Mouse (Mus musculus): ENCODE measurements around the gene Igfbp7. TPM values are rescaled to one million over a fixed set of nuclear protein-coding genes. Genes with fewer than 3 reads are reported as not detected.

Gene Igfbp7
- 102 TPM for polyA plus RNA-seq (2014; fragmentation: Illumina TruSeq; extraction: RNeasy Lipid Tissue Mini Kit (QIAGEN cat#74804); ENCODE audit: low replicate concordance)

DNA sequence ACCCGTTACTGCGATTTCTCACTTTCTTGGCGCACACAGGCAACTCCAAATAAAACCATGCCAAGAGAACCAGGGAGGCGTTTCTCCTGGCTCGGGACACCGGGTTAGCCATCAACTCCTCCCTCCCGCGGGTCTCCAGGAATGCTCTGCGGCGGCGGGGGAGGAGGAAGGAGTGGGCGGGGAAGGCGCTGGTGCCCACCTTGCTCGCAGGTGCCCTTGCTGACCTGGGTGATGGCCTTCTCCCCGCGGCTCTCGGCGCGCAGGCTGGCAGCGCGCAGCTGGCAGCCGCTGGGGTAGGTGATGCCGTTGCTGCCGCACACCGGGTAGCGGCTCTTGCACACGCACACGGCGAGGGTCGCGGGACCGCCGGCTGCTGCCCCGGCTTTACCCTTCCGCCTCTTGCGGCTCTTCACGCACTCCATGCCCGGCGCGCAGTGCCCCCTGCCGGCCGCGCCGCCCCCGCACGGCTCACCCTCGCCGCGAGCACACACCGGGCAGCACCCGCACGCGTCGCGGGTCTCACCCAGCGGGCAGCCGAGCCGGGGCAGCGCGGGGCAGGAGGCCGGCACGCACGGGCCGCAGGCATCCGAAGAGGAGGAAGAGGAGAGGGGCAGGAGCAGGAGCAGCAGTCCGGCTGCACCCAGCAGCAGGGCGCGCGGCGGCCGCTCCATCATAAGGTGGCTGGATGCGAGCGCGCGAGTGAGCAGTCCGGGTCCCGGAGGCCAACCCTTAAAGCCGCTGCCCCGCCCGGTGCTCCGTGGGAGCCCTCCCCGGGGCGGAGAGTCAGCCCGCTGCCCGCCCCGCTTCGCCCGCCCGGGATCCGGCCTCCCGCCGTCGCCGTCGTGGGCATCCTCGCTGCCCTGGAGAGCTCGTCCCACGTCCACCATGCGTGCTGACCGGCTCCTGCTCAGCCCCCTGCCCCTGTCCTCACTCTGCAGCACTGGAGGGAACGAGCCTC, at the start of gene Igfbp7:
Gene Igfbp7 (minus strand): TSS at position 701 of the 958 bp plus-strand sequence.

DNA sequence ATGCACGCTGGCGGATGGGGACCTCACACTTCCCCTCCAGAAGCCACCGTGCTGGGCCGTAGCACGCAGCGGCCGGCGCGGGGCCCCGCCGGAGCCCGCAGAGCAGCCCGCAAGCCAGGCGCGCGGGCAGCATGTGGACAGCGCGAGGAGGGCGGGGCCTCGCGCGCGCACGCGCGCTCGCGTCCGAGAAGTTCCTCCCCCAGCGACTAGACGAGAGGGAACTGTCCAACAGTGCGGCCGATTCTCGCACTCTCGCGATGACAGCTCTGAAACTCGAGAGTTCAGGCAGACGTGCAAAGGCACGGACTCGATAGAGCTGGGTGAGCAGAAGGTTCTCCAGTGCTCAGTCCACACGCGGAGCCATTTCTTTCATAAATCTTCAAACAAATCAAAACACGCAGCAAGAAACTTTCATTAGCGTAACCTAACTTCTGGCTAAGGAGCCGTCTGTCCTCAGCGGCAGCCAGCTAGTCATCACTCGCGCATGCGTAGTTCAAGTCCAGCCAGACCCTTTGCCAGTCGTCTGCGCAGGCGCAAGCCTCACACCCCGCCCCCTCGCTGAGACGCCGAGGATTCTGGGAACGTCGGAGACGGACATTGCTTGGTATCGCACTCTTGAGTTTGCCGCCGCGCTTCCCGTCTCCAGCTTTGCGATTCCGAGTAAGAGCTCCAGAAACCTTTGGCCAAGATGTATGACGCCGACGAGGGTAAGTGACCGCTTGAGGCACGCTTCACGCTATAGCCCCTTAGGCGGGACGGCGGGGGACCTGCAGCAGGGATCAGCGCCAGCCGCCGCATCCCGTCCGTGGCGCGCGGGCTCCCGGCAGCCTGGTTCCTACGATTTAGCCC, 97.7 kb downstream of the Igfbp7 start, which contains the start of the genes Noa1 and Polr2b:
Gene Noa1 (minus strand): TSS at position 161 of the 849 bp plus-strand sequence.
Gene Polr2b (plus strand): TSS at position 224 of the 849 bp plus-strand sequence.

Other genes with a start within 250 kb of the Igfbp7 start
- not detected for gene Spink2, start 196.6 kb downstream of the Igfbp7 start, polyA plus RNA-seq (2014; fragmentation: Illumina TruSeq; extraction: RNeasy Lipid Tissue Mini Kit (QIAGEN cat#74804); ENCODE audit: low replicate concordance)
- gene Rest, start 142.6 kb downstream of the Igfbp7 start, polyA plus RNA-seq (2014; fragmentation: Illumina TruSeq; extraction: RNeasy Lipid Tissue Mini Kit (QIAGEN cat#74804); ENCODE audit: low replicate concordance) = 11.0 TPM
- gene Noa1, start 98.0 kb downstream of the Igfbp7 start, polyA plus RNA-seq (2014; fragmentation: Illumina TruSeq; extraction: RNeasy Lipid Tissue Mini Kit (QIAGEN cat#74804); ENCODE audit: low replicate concordance) = 9.1 TPM
- gene Polr2b, start 97.9 kb downstream of the Igfbp7 start, polyA plus RNA-seq (2014; fragmentation: Illumina TruSeq; extraction: RNeasy Lipid Tissue Mini Kit (QIAGEN cat#74804); ENCODE audit: low replicate concordance) = 37.2 TPM

All from small intestine, adult 10 weeks (tissue).